Mouse (Mus musculus) heart, embryonic 12.5 days (tissue): ENCODE measurements around the gene Prkn. TPM values are rescaled to one million over a fixed set of nuclear protein-coding genes. Genes with fewer than 3 reads are reported as not detected.

Source experiments
- ATAC-seq: fragments of 200-750 bp; cut with Nextera tagmentation; 2 replicates; pipeline ENCODE4 v1.8.0; 2017; ENCODE audit warnings: moderate TSS enrichment, moderate library complexity; ENCODE audit not compliant: insufficient number of reproducible peaks, low FRiP score
- H3K27ac ChIP-seq: fragments of 300-500 bp; sonication (generic); 2 replicates; pipeline ENCODE4 v1.5.1; 2016; ENCODE audit warnings: mild to moderate bottlenecking, moderate library complexity; ENCODE audit not compliant: poor library complexity, severe bottlenecking
- H3K27me3 ChIP-seq: fragments of 300-500 bp; sonication (generic); replicated peaks from 2 replicates; pipeline ENCODE4 v1.6.1; 2016; ENCODE audit warnings: mild to moderate bottlenecking, moderate library complexity
- H3K36me3 ChIP-seq: fragments of 300-500 bp; sonication (generic); 2 replicates; pipeline ENCODE4 v1.6.1; 2016; ENCODE audit warnings: mild to moderate bottlenecking, moderate library complexity
- H3K4me1 ChIP-seq: fragments of 300-500 bp; sonication (generic); replicated peaks from 2 replicates; pipeline ENCODE4 v1.6.1; 2016; ENCODE audit warnings: mild to moderate bottlenecking
- H3K4me2 ChIP-seq: fragments of 300-500 bp; sonication (generic); 2 replicates; pipeline ENCODE4 v1.6.1; 2016; ENCODE audit warnings: mild to moderate bottlenecking, moderate library complexity
- H3K4me3 ChIP-seq: fragments of 300-500 bp; sonication (generic); 2 replicates; pipeline ENCODE4 v1.5.1; 2016; ENCODE audit warnings: mild to moderate bottlenecking
- H3K9ac ChIP-seq: fragments of 300-500 bp; sonication (generic); 2 replicates; pipeline ENCODE4 v1.6.1; 2016; ENCODE audit warnings: mild to moderate bottlenecking, moderate library complexity
- H3K9me3 ChIP-seq: fragments of 300-500 bp; sonication (generic); replicated peaks from 2 replicates; pipeline ENCODE4 v1.6.1; 2016; ENCODE audit warnings: mild to moderate bottlenecking, moderate library complexity
- WGBS: fragments of 180-500 bp; shearing (Covaris S2); methylation state at CpG from one replicate; pipeline ENCODE4 v1.1.7; 2016; 5-methylcytosine and 5-hydroxymethylcytosine counted together
- polyA plus RNA-seq: library from polyadenylated mRNA; unstranded; fragments of >200 nt; fragmentation: Nextera tagmentation; extraction: Ambion mirVana; gene quantifications from 2 replicates; pipeline ENCODE4 v1.2.1, GENCODE M21; 2016

Prkn gene
- polyA plus RNA-seq, 1 experiment from 2014 or later: 1.5 TPM

- WGBS: 44% methylated on average over 10 of the region's 10 CpGs
- Histone ChIP-seq H3K9me3 (no peaks in the 10 kb centered on the region), H3K36me3 (no peaks in the 10 kb centered on the region), H3K4me2 (no peak overlapping the region), H3K4me1 (no peaks in the 10 kb centered on the region), H3K27ac (no peak overlapping the region), H3K4me3 (no peak overlapping the region), H3K9ac (no peak overlapping the region), H3K27me3 (0 out of 2 replicates have a peak, but pooled peaks cover 4% of the 10 kb centered on the region)
- ATAC-seq: no peak
Measured at GRCm38 (mm10) chr17:11949551-11950197, 1109.5 kb downstream of the Prkn start.

GRCm38 (mm10) chr17:11950198-11950594 lies 1110.0 kb downstream of the Prkn start:
- H3K36me3 ChIP-seq: no peaks in the 10 kb centered on the region
- no peak overlapping the region for H3K9ac ChIP-seq
- H3K27me3 ChIP-seq: 0 out of 2 replicates have a peak, but pooled peaks cover 4% of the 10 kb centered on the region
- no peak overlapping the region for H3K27ac ChIP-seq
- 65% methylated on average over 8 of the region's 8 CpGs for WGBS
- H3K4me3 ChIP-seq: no peak overlapping the region
- no peak for ATAC-seq
- H3K4me1 ChIP-seq: no peaks in the 10 kb centered on the region
- no peaks in the 10 kb centered on the region for H3K9me3 ChIP-seq
- H3K4me2 ChIP-seq: no peak overlapping the region

- peaks cover 3% of the 10 kb centered on the region for H3K9me3 ChIP-seq
- no peaks in the 10 kb centered on the region for H3K4me1 ChIP-seq
- no peak overlapping the region for H3K4me2 ChIP-seq
- H3K27ac ChIP-seq: no peak overlapping the region
- no peak overlapping the region for H3K9ac ChIP-seq
- H3K27me3 ChIP-seq: no peaks in the 10 kb centered on the region
- ATAC-seq: no peak
- no peaks in the 10 kb centered on the region for H3K36me3 ChIP-seq
- H3K4me3 ChIP-seq: no peak overlapping the region
- 69% methylated on average over 6 of the region's 6 CpGs for WGBS
Measured at GRCm38 (mm10) chr17:11955317-11955716, 1115.1 kb downstream of the Prkn start.

GRCm38 (mm10) chr17:11960492-11960891 lies 1120.3 kb downstream of the Prkn start:
- Histone ChIP-seq H3K27me3 (no peaks in the 10 kb centered on the region), H3K4me2 (no peak overlapping the region), H3K4me1 (no peaks in the 10 kb centered on the region), H3K4me3 (no peak overlapping the region), H3K27ac (no peak overlapping the region), H3K36me3 (no peaks in the 10 kb centered on the region), H3K9me3 (peaks cover 3% of the 10 kb centered on the region), H3K9ac (no peak overlapping the region)
- ATAC-seq: no peak
- 74% methylated on average over 8 of the region's 8 CpGs for WGBS

GRCm38 (mm10) chr17:11962808-11963207 lies 1122.6 kb downstream of the Prkn start:
- Histone ChIP-seq H3K27me3 (no peaks in the 10 kb centered on the region; the same call in 1 of the 2 replicates), H3K9me3 (peaks cover 6% of the 10 kb centered on the region), H3K36me3 (no peaks in the 10 kb centered on the region), H3K27ac (no peak overlapping the region), H3K9ac (no peak overlapping the region), H3K4me3 (no peak overlapping the region), H3K4me1 (no peaks in the 10 kb centered on the region), H3K4me2 (0 out of 2 replicates have a peak overlapping the region, but pooled peaks have one; percentile 7)
- ATAC-seq: no peak
- 64% methylated on average over 11 of the region's 11 CpGs for WGBS

- WGBS: 47% methylated on average over 1 of the region's 1 CpGs
- H3K27me3 ChIP-seq: peaks cover 10% of the 10 kb centered on the region
Measured at GRCm38 (mm10) chr17:11970160-11970559, 1130.0 kb downstream of the Prkn start.

GRCm38 (mm10) chr17:11972550-11972949 lies 1132.4 kb downstream of the Prkn start:
- Histone ChIP-seq H3K4me2 (peak overlapping the region; percentile 62), H3K9ac (no peak overlapping the region), H3K27ac (no peak overlapping the region), H3K9me3 (0 out of 2 replicates have a peak, but pooled peaks cover under 1% of the 10 kb centered on the region), H3K4me1 (no peaks in the 10 kb centered on the region), H3K4me3 (peak overlapping the region; percentile 22; the same call in 1 of the 2 replicates), H3K36me3 (no peaks in the 10 kb centered on the region), H3K27me3 (peaks cover 28% of the 10 kb centered on the region)
- ATAC-seq: no peak
- 12% methylated on average over 9 of the region's 9 CpGs for WGBS

More at GRCm38 (mm10) chr17:11970160-11970559, 1130.0 kb downstream of the Prkn start:
- Histone ChIP-seq H3K9ac (no peak overlapping the region), H3K4me3 (no peak overlapping the region), H3K9me3 (0 out of 2 replicates have a peak, but pooled peaks cover 4% of the 10 kb centered on the region), H3K4me2 (no peak overlapping the region), H3K4me1 (no peaks in the 10 kb centered on the region), H3K36me3 (no peaks in the 10 kb centered on the region), H3K27ac (no peak overlapping the region)
- no peak for ATAC-seq

- no peak overlapping the region for H3K9ac ChIP-seq
- no peak overlapping the region for H3K4me3 ChIP-seq
- peaks cover 28% of the 10 kb centered on the region for H3K27me3 ChIP-seq
- no peak overlapping the region for H3K27ac ChIP-seq
- no peaks in the 10 kb centered on the region for H3K4me1 ChIP-seq
- H3K36me3 ChIP-seq: no peaks in the 10 kb centered on the region
- H3K9me3 ChIP-seq: no peaks in the 10 kb centered on the region
- WGBS: 59% methylated on average over 13 of the region's 13 CpGs
- H3K4me2 ChIP-seq: no peak overlapping the region
- ATAC-seq: no peak
Measured at GRCm38 (mm10) chr17:11972969-11973787, 1133.0 kb downstream of the Prkn start.

- Histone ChIP-seq H3K27me3 (peaks cover 38% of the 10 kb centered on the region), H3K36me3 (no peaks in the 10 kb centered on the region), H3K9me3 (no peaks in the 10 kb centered on the region), H3K4me2 (no peak overlapping the region), H3K27ac (no peak overlapping the region), H3K4me3 (no peak overlapping the region), H3K4me1 (no peaks in the 10 kb centered on the region), H3K9ac (no peak overlapping the region)
- WGBS: 36% methylated on average over 7 of the region's 7 CpGs
- ATAC-seq: no peak; the same call in 1 of the 2 replicates
Measured at GRCm38 (mm10) chr17:11975062-11975607, 1135.0 kb downstream of the Prkn start.

GRCm38 (mm10) chr17:11978260-11978821 lies 1138.2 kb downstream of the Prkn start:
- H3K4me3 ChIP-seq: no peak overlapping the region
- no peaks in the 10 kb centered on the region for H3K9me3 ChIP-seq
- peaks cover 35% of the 10 kb centered on the region for H3K27me3 ChIP-seq
- no peaks in the 10 kb centered on the region for H3K36me3 ChIP-seq
- ATAC-seq: no peak
- H3K9ac ChIP-seq: no peak overlapping the region
- 29% methylated on average over 17 of the region's 17 CpGs for WGBS
- H3K4me1 ChIP-seq: no peaks in the 10 kb centered on the region
- no peak overlapping the region for H3K4me2 ChIP-seq
- H3K27ac ChIP-seq: no peak overlapping the region

GRCm38 (mm10) chr17:11981666-11982065 lies 1141.5 kb downstream of the Prkn start:
- Histone ChIP-seq H3K4me2 (no peak overlapping the region), H3K36me3 (no peaks in the 10 kb centered on the region), H3K9ac (no peak overlapping the region), H3K4me3 (no peak overlapping the region), H3K4me1 (no peaks in the 10 kb centered on the region), H3K9me3 (no peaks in the 10 kb centered on the region), H3K27me3 (peaks cover 16% of the 10 kb centered on the region), H3K27ac (no peak overlapping the region)
- WGBS: 57% methylated on average over 9 of the region's 9 CpGs
- no peak for ATAC-seq
